Mouse (Mus musculus) MEL (cell line): ENCODE measurements around the gene Sik1. TPM values are rescaled to one million over a fixed set of nuclear protein-coding genes. Genes with fewer than 3 reads are reported as not detected.

Experiments used
- DNase-seq: peaks from one replicate; pipeline ENCODE4 v3.0.0; 2011; ENCODE audit warnings: low read depth, low spot score
- H3K27ac ChIP-seq: 2 replicates; pipeline ENCODE4 v1.5.1; 2012; ENCODE audit warnings: low read depth, mild to moderate bottlenecking, control low read depth, low read length, moderate library complexity; ENCODE audit not compliant: control insufficient read depth
- H3K27me3 ChIP-seq, 2 experiments: fragments of 150-350 bp in 1 of 2; sonication (generic) in 1 of 2; 2 replicates each; pipeline ENCODE4 v1.6.1; 2012; ENCODE audit warnings: low read length in 2 of 2, mild to moderate bottlenecking in 2 of 2, improper control_type of control experiment in 1 of 2, moderate library complexity in 1 of 2; ENCODE audit not compliant: insufficient read depth in 2 of 2, control insufficient read depth in 1 of 2
- H3K36me3 ChIP-seq, 2 experiments: 2 replicates each; pipeline ENCODE4 v1.6.1; 2012 to 2014; ENCODE audit warnings: low read length in 2 of 2, improper control_type of control experiment in 1 of 2, inconsistent platforms in 1 of 2, mild to moderate bottlenecking in 1 of 2; ENCODE audit not compliant: insufficient read depth in 2 of 2, control insufficient read depth in 1 of 2
- H3K4me1 ChIP-seq, 2 experiments: fragments of 150-350 bp in 1 of 2; sonication (generic) in 1 of 2; 2 replicates each; pipeline ENCODE4 v1.6.1; 2012; ENCODE audit warnings: low read length in 2 of 2, improper control_type of control experiment in 1 of 2, mild to moderate bottlenecking in 1 of 2; ENCODE audit not compliant: insufficient read depth in 2 of 2, control insufficient read depth in 1 of 2
- H3K4me3 ChIP-seq, 2 experiments: fragments of 150-350 bp in 1 of 2; sonication (generic) in 1 of 2; 2 replicates each; pipeline ENCODE4 v1.5.1; 2012; ENCODE audit warnings: low read depth in 2 of 2, low read length in 2 of 2, mild to moderate bottlenecking in 2 of 2, moderate library complexity in 2 of 2, control low read depth in 1 of 2, improper control_type of control experiment in 1 of 2; ENCODE audit not compliant: control insufficient read depth in 1 of 2, insufficient read depth in 1 of 2
- H3K79me2 ChIP-seq: 2 replicates; pipeline ENCODE4 v1.6.1; 2012; ENCODE audit warnings: mild to moderate bottlenecking, low read length, moderate library complexity; ENCODE audit not compliant: control insufficient read depth, poor library complexity, insufficient read depth
- H3K9ac ChIP-seq: 2 replicates; pipeline ENCODE4 v1.6.1; 2012; ENCODE audit warnings: low read depth, mild to moderate bottlenecking, control low read depth, low read length, moderate library complexity; ENCODE audit not compliant: control insufficient read depth, poor library complexity, severe bottlenecking
- H3K9me3 ChIP-seq: fragments of 150-350 bp; sonication (generic); replicated peaks from 2 replicates; pipeline ENCODE4 v1.6.1; 2012; ENCODE audit warnings: mild to moderate bottlenecking, low read length, improper control_type of control experiment, moderate library complexity; ENCODE audit not compliant: insufficient read depth
- CHD1 ChIP-seq: IDR thresholded peaks from 2 replicates; pipeline ENCODE4 v1.6.1; 2012; ENCODE audit warnings: low read depth, mild to moderate bottlenecking, inconsistent platforms, low read length, improper control_type of control experiment
- E2F4 ChIP-seq: IDR thresholded peaks from 2 replicates; pipeline ENCODE4 v1.6.1; 2011; ENCODE audit warnings: low read depth, low read length, improper control_type of control experiment, borderline replicate concordance
- EP300 ChIP-seq, 2 experiments: IDR thresholded peaks; 2 replicates each; pipeline ENCODE4 v1.6.1; 2011; ENCODE audit warnings: improper control_type of control experiment in 2 of 2, low read length in 2 of 2, low read depth in 1 of 2, mild to moderate bottlenecking in 1 of 2
- GATA1 ChIP-seq: IDR thresholded peaks from 2 replicates; pipeline ENCODE4 v1.6.1; 2011; ENCODE audit warnings: low read depth, low read length, improper control_type of control experiment
- HCFC1 ChIP-seq: IDR thresholded peaks from 2 replicates; pipeline ENCODE4 v1.6.1; 2012; ENCODE audit warnings: low read depth, mild to moderate bottlenecking, inconsistent platforms, low read length, improper control_type of control experiment, moderate library complexity
- KAT2A ChIP-seq: conservative IDR thresholded peaks from 2 replicates; pipeline ENCODE4 v1.6.1; 2012; ENCODE audit warnings: low read depth, low read length, improper control_type of control experiment, inconsistent platforms
- MAFK ChIP-seq: IDR thresholded peaks from 2 replicates; pipeline ENCODE4 v1.6.1; 2011; ENCODE audit warnings: low read depth, mild to moderate bottlenecking, low read length, improper control_type of control experiment, borderline replicate concordance
- MAX ChIP-seq: IDR thresholded peaks from 2 replicates; pipeline ENCODE4 v1.6.1; 2011; ENCODE audit warnings: low read length, improper control_type of control experiment
- MAZ ChIP-seq: IDR thresholded peaks from 2 replicates; pipeline ENCODE4 v1.6.1; 2012; ENCODE audit warnings: low read depth, mild to moderate bottlenecking, inconsistent platforms, low read length, improper control_type of control experiment
- MXI1 ChIP-seq: IDR thresholded peaks from 2 replicates; pipeline ENCODE4 v1.6.1; 2011; ENCODE audit warnings: mild to moderate bottlenecking, low read depth, low read length, improper control_type of control experiment
- MYC ChIP-seq: IDR thresholded peaks from 2 replicates; pipeline ENCODE4 v1.6.1; 2011; ENCODE audit warnings: low read depth, mild to moderate bottlenecking, low read length, improper control_type of control experiment, moderate library complexity
- NELFE ChIP-seq: IDR thresholded peaks from 2 replicates; pipeline ENCODE4 v1.6.1; 2011; ENCODE audit warnings: low read depth, low read length, improper control_type of control experiment
- POLR2AphosphoS2 ChIP-seq: IDR thresholded peaks from 2 replicates; pipeline ENCODE4 v1.6.1; 2011; ENCODE audit warnings: low read length, improper control_type of control experiment
- TCF12 ChIP-seq: IDR thresholded peaks from 2 replicates; pipeline ENCODE4 v1.6.1; 2014; ENCODE audit warnings: low read depth, mild to moderate bottlenecking, inconsistent platforms, low read length, improper control_type of control experiment, moderate library complexity
- UBTF ChIP-seq: IDR thresholded peaks from 2 replicates; pipeline ENCODE4 v1.6.1; 2012; ENCODE audit warnings: low read depth, mild to moderate bottlenecking, inconsistent platforms, low read length, improper control_type of control experiment, moderate library complexity, borderline replicate concordance; ENCODE audit not compliant: insufficient read depth
- USF1 ChIP-seq: IDR thresholded peaks from 2 replicates; pipeline ENCODE4 v1.6.1; 2014; ENCODE audit warnings: low read depth, mild to moderate bottlenecking, inconsistent platforms, low read length, improper control_type of control experiment, moderate library complexity
- USF2 ChIP-seq, 2 experiments: IDR thresholded peaks; 2 replicates each; pipeline ENCODE4 v1.6.1; 2011 to 2012; ENCODE audit warnings: improper control_type of control experiment in 2 of 2, low read length in 2 of 2, borderline replicate concordance in 1 of 2, inconsistent platforms in 1 of 2, low read depth in 1 of 2, mild to moderate bottlenecking in 1 of 2; ENCODE audit not compliant: insufficient read depth in 1 of 2
- ZC3H11A ChIP-seq: IDR thresholded peaks from 2 replicates; pipeline ENCODE4 v1.6.1; 2012; ENCODE audit warnings: low read depth, mild to moderate bottlenecking, inconsistent platforms, low read length, improper control_type of control experiment
- ZNF384 ChIP-seq: IDR thresholded peaks from 2 replicates; pipeline ENCODE4 v1.6.1; 2012; ENCODE audit warnings: low read depth, mild to moderate bottlenecking, inconsistent platforms, low read length, improper control_type of control experiment
- polyA plus RNA-seq, 2 experiments: library from polyadenylated mRNA; stranded (reverse) in 1 of 2; unstranded in 1 of 2; fragments of >175 nt in 1 of 2; fragments of >200 nt in 1 of 2; gene quantifications; 2 replicates each; pipeline versions ENCODE4 v1.2.1 to v1.2.4; 2012; ENCODE audit warnings: low replicate concordance in 2 of 2, low read depth in 1 of 2; ENCODE audit not compliant: insufficient read length in 2 of 2, insufficient read depth in 1 of 2, missing spikeins in 1 of 2
- total RNA-seq: library from RNA; depleted of rRNA; stranded (reverse); fragments of 300-350 nt; gene quantifications from 2 replicates; pipeline ENCODE4 v1.2.3, GENCODE M21; 2012

Sik1 gene
- total and polyA plus RNA-seq, 3 experiments = 5.5 to 10.4 TPM; not detected in 1

GRCm38 (mm10) chr17:31853448-31854188, 2.0 kb downstream of the Sik1 start:
- peaks cover 2 to 12% of the 10 kb centered on the region in 2 experiments; a peak in 3 of 4 replicates for H3K4me1 ChIP-seq
- H3K27ac ChIP-seq = no peak overlapping the region
- H3K9ac ChIP-seq = no peak overlapping the region

GRCm38 (mm10) chr17:31852782-31853447, 2.7 kb downstream of the Sik1 start:
- no peak overlapping the region for H3K27ac ChIP-seq
- no peak for TF ChIP-seq USF2 (IDR thresholded peaks at IDR 0.05; ENCODE audit: borderline replicate concordance in 1 of 2, insufficient read depth in 1 of 2, low read depth in 1 of 2, low read length in 2 of 2)
- no peak for TF ChIP-seq NELFE
- no peak for TF ChIP-seq POLR2AphosphoS2
- no peak for TF ChIP-seq ZC3H11A
- no peak for TF ChIP-seq MAFK
- TF ChIP-seq MAX = no peak
- no peak for TF ChIP-seq MAZ
- no peak for TF ChIP-seq USF1
- no peak for TF ChIP-seq KAT2A
- no peak for TF ChIP-seq GATA1
- no peak for TF ChIP-seq ZNF384
- peaks cover 11% of the 10 kb centered on the region for H3K79me2 ChIP-seq
- H3K36me3 ChIP-seq = no peaks in the 10 kb centered on the region; a peak in 1 of 4 replicates
- no peak overlapping the region for H3K9ac ChIP-seq
- H3K9me3 ChIP-seq = no peaks in the 10 kb centered on the region
- H3K27me3 ChIP-seq = no peaks in the 10 kb centered on the region
- no peak overlapping the region for H3K4me3 ChIP-seq
- DNase-seq = no peak
- H3K4me1 ChIP-seq = peaks cover 2 to 11% of the 10 kb centered on the region in 2 experiments; a peak in 3 of 4 replicates

More at GRCm38 (mm10) chr17:31853448-31854188, 2.0 kb downstream of the Sik1 start:
- TF ChIP-seq UBTF (no peak), CHD1 (no peak), TCF12 (no peak), HCFC1 (no peak), MAFK (no peak), E2F4 (no peak), MYC (no peak), ZC3H11A (no peak), POLR2AphosphoS2 (no peak), MXI1 (no peak), USF2 (IDR thresholded peaks at IDR 0.05; ENCODE audit: borderline replicate concordance in 1 of 2, insufficient read depth in 1 of 2, low read depth in 1 of 2, low read length in 2 of 2) (no peak), EP300 (IDR thresholded peaks at IDR 0.05; ENCODE audit: low read depth in 1 of 2, low read length in 2 of 2) (no peak), USF1 (no peak)
- no peak overlapping the region for H3K4me3 ChIP-seq
- no peaks in the 10 kb centered on the region for H3K27me3 ChIP-seq
- H3K9me3 ChIP-seq = no peaks in the 10 kb centered on the region
- peaks cover 11% of the 10 kb centered on the region for H3K79me2 ChIP-seq
- H3K36me3 ChIP-seq = no peaks in the 10 kb centered on the region; a peak in 1 of 4 replicates
- no peak for DNase-seq
